Mouse (Mus musculus): Measurements from ENCODE around the gene Nmrk2. TPM values are rescaled to one million over a fixed set of nuclear protein-coding genes. Genes with fewer than 3 reads are reported as not detected.
A peak's percentile ranks its signal among the peaks of the same experiment; 100 is the strongest.

Gene Nmrk2
- total and polyA plus RNA-seq, 3 experiments, result not detected

DNA sequence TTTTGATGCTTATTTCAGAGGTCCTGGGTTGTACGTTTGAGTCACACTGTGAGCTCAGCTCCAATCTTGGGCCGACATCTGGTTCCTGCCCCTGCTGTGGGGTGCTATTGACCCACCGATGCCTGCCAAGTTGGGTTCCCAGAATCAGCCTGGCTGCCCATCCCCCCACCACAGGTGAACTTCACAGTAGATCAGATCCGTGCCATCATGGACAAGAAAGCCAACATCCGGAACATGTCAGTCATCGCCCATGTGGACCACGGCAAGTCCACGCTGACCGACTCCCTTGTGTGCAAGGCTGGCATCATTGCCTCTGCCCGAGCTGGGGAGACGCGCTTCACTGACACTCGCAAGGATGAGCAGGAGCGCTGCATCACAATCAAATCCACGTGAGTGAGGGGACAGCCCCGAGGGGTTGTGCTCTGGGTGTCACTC lies 24.3 kb downstream of the Nmrk2 start:
- Histone ChIP-seq H3K4me2 (ENCODE audit: insufficient read depth, low read depth, poor library complexity, severe bottlenecking) (peak overlapping the region; percentile 60), H3K27me3 (replicated peaks) (no peaks in the 10 kb centered on the region), H3K4me3 (replicated peaks in 1 of 3; ENCODE audit: low read depth in 2 of 3, low read length in 2 of 3, poor library complexity in 1 of 3) (peak overlapping the region; percentile 96 to 99 (median 99)), H3K9me3 (replicated peaks; ENCODE audit: low read length) (no peaks in the 10 kb centered on the region), H3K4me1 (ENCODE audit: control insufficient read depth in 1 of 2, insufficient read depth in 2 of 2) (peaks cover 22 to 47% of the 10 kb centered on the region in 2 experiments), H3K79me2 (replicated peaks; ENCODE audit: control insufficient read depth, extremely low read depth, insufficient read depth, poor library complexity, severe bottlenecking) (peaks cover 39% of the 10 kb centered on the region), H3K27ac (ENCODE audit: insufficient read depth, low read depth) (peak overlapping the region; percentile 84), H3K36me3 (replicated peaks in 1 of 2; ENCODE audit: control insufficient read depth in 1 of 2, insufficient read depth in 1 of 2, low read length in 1 of 2) (peaks cover 52% of the 10 kb centered on the region in 2 experiments), H3K9ac (ENCODE audit: insufficient read depth, low read depth) (peak overlapping the region; percentile 98)
- no peak for DNase-seq (ENCODE audit: extremely low read depth)
- TF ChIP-seq CHD2 (IDR thresholded peaks at IDR 0.05; ENCODE audit: low read length) (peak; percentile 60), POLR2AphosphoS2 (IDR thresholded peaks at IDR 0.05; ENCODE audit: low read depth, low read length) (no peak), MYC (IDR thresholded peaks at IDR 0.05; ENCODE audit: low read depth, low read length) (peak; percentile 41; the same call in 1 of the 2 replicates), ELF1 (IDR thresholded peaks at IDR 0.05; ENCODE audit: low read depth, low read length) (no peak), PAX5 (IDR thresholded peaks at IDR 0.05; ENCODE audit: low read length) (no peak), ZKSCAN1 (IDR thresholded peaks at IDR 0.05; ENCODE audit: borderline replicate concordance, low read depth, low read length) (no peak), EP300 (IDR thresholded peaks at IDR 0.05; ENCODE audit: low read length) (no peak), MAX (IDR thresholded peaks at IDR 0.05; ENCODE audit: low read length) (no peak; the same call in 1 of the 2 replicates), TCF12 (IDR thresholded peaks at IDR 0.05; ENCODE audit: low read depth, low read length) (0 out of 2 replicates have a peak, but pooled peaks have one; percentile 18), ETS1 (conservative IDR thresholded peaks at IDR 0.05; ENCODE audit: low read depth, low read length) (no peak), USF1 (IDR thresholded peaks at IDR 0.05; ENCODE audit: low read depth, low read length) (no peak), GABPA (IDR thresholded peaks at IDR 0.05; ENCODE audit: insufficient replicate concordance, low read depth, low read length) (no peak), CTCF (conservative IDR thresholded peaks at IDR 0.05 in 1 of 2, IDR thresholded peaks at IDR 0.05 in 1 of 2; ENCODE audit: low read depth in 2 of 2, low read length in 2 of 2) (no peak), RCOR1 (conservative IDR thresholded peaks at IDR 0.05; ENCODE audit: low read depth, low read length) (no peak), JUND (conservative IDR thresholded peaks at IDR 0.05; ENCODE audit: low read depth, low read length) (no peak), POLR2A (IDR thresholded peaks at IDR 0.05; ENCODE audit: low read depth, low read length) (0 out of 2 replicates have a peak, but pooled peaks have one; percentile 4), NELFE (IDR thresholded peaks at IDR 0.05; ENCODE audit: low read depth, low read length) (0 out of 2 replicates have a peak, but pooled peaks have one; percentile 34), MXI1 (IDR thresholded peaks at IDR 0.05; ENCODE audit: low read depth, low read length) (peak; percentile 78; the same call in 1 of the 2 replicates), BHLHE40 (IDR thresholded peaks at IDR 0.05; ENCODE audit: low read depth, low read length) (peak; percentile 40), JUN (IDR thresholded peaks at IDR 0.05; ENCODE audit: insufficient read depth, low read depth, low read length) (no peak), SMC3 (IDR thresholded peaks at IDR 0.05; ENCODE audit: low read depth, low read length) (no peak), E2F4 (IDR thresholded peaks at IDR 0.05; ENCODE audit: insufficient replicate concordance, low read depth, low read length) (no peak)
- dilution Hi-C loops (cut with MboI; ENCODE audit: extremely low pct_ligation_motif_present, extremely low pct_unique_long_range_greater_than_20kb, low sequenced_read_pairs), result no loop called here
- in situ Hi-C loops (cut with MboI; ENCODE audit: low pct_ligation_motif_present, low pct_unique_long_range_greater_than_20kb, low sequenced_read_pairs), result loop anchor here (10.0 kb wide), 1 partner anchor 103 kb away; the partner anchor contains the start of gene Thop1
